Mouse (Mus musculus) testis, adult 2 months (tissue): Measurements from ENCODE around the gene Elfn1.

Experiments used
- CTCF ChIP-seq: fragments of 200-500 bp; IDR thresholded peaks from 2 replicates; pipeline ENCODE4 v1.5.1; 2012; ENCODE audit warnings: low read depth, mild to moderate bottlenecking, inconsistent platforms, low read length, moderate library complexity; ENCODE audit not compliant: control insufficient read depth, insufficient read depth, insufficient replicate concordance
- POLR2A ChIP-seq: fragments of 200-500 bp; IDR thresholded peaks from 2 replicates; pipeline ENCODE4 v1.6.1; 2012; ENCODE audit warnings: low read depth, mild to moderate bottlenecking, inconsistent platforms, low read length, moderate library complexity; ENCODE audit not compliant: control insufficient read depth

DNA sequence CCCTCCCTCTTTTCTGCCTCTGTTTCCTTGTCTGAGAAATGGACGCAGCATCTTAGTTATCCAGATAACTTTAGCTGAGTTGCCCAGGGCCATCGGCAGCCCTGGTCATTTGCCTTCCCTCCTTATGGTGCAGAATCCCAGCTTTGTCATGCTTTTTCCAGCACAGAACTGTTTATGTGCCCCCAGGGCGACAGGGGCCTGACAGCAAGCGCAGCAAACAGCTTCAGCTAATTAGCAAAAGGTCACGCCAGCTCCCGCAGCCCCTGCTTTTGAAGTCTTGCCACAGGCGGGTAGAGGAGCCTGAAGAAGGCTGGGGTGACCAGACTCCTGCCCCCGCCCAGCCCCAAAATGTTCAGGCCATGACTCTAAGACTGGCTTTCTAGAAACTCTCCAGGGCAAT, 41.6 kb downstream of the Elfn1 start:
- no peak for TF ChIP-seq POLR2A
- no peak for TF ChIP-seq CTCF
